Mouse (Mus musculus) urinary bladder, postnatal 10 days (tissue): ENCODE measurements at regions not wholly inside any gene's neighbourhood (a gene's known extent, or its start where the extent isn't known, plus 50 kb on each side); places are given as distances from the start of the nearest gene placed in this dataset.

Experiments used
- DNase-seq: peaks from one replicate; pipeline ENCODE4 v3.0.0; 2022; ENCODE audit warnings: low spot score

GRCm38 (mm10) chr14:120560416-120560815 lies 82.2 kb downstream of the Rap2a start:
- no peak for DNase-seq

- no peak for DNase-seq
Measured at GRCm38 (mm10) chr14:120560987-120561386, 82.7 kb downstream of the Rap2a start.

- no peak for DNase-seq
Measured at GRCm38 (mm10) chr14:120566945-120567344, 88.7 kb downstream of the Rap2a start.

- no peak for DNase-seq
Measured at GRCm38 (mm10) chr14:120568054-120568453, 89.8 kb downstream of the Rap2a start.

- DNase-seq, result no peak
Measured at GRCm38 (mm10) chr14:120572238-120572637, 94.0 kb downstream of the Rap2a start.

GRCm38 (mm10) chr14:120575202-120575601 lies 97.0 kb downstream of the Rap2a start:
- DNase-seq, result no peak

GRCm38 (mm10) chr14:120578352-120579080 lies 100.3 kb downstream of the Rap2a start:
- no peak for DNase-seq

GRCm38 (mm10) chr14:120583807-120584206 lies 105.6 kb downstream of the Rap2a start:
- DNase-seq, result no peak

GRCm38 (mm10) chr14:120592191-120592590 lies 113.9 kb downstream of the Rap2a start:
- DNase-seq, result no peak

- DNase-seq, result no peak
Measured at GRCm38 (mm10) chr14:120600414-120600935, 122.2 kb downstream of the Rap2a start.

- no peak for DNase-seq
Measured at GRCm38 (mm10) chr14:120601510-120601909, 123.3 kb downstream of the Rap2a start.

GRCm38 (mm10) chr14:120603849-120604492 lies 125.7 kb downstream of the Rap2a start:
- DNase-seq, result no peak

GRCm38 (mm10) chr14:120607801-120608200 lies 129.6 kb downstream of the Rap2a start:
- no peak for DNase-seq

- no peak for DNase-seq
Measured at GRCm38 (mm10) chr14:120611311-120611710, 133.1 kb downstream of the Rap2a start.

GRCm38 (mm10) chr14:120626223-120626935 lies 148.1 kb downstream of the Rap2a start:
- no peak for DNase-seq

- no peak for DNase-seq
Measured at GRCm38 (mm10) chr14:120626936-120627277, 148.7 kb downstream of the Rap2a start.

- no peak for DNase-seq
Measured at GRCm38 (mm10) chr14:120632771-120633170, 154.5 kb downstream of the Rap2a start.

GRCm38 (mm10) chr14:120636726-120637400 lies 158.6 kb downstream of the Rap2a start:
- no peak for DNase-seq

GRCm38 (mm10) chr14:120637486-120638125 lies 159.4 kb downstream of the Rap2a start:
- DNase-seq, result no peak

- no peak for DNase-seq
Measured at GRCm38 (mm10) chr14:120642591-120642990, 164.3 kb downstream of the Rap2a start.

- no peak for DNase-seq
Measured at GRCm38 (mm10) chr14:120652034-120652433, 173.8 kb downstream of the Rap2a start.

GRCm38 (mm10) chr14:120660321-120660781 lies 182.1 kb downstream of the Rap2a start:
- DNase-seq, result no peak
